Mouse (Mus musculus): Measurements from ENCODE around the gene Il1rl1.

Gene Il1rl1

GRCm38 (mm10) chr1:40437340-40437739 lies 8.0 kb downstream of the Il1rl1 start:
- DNase-seq (ENCODE audit: low read depth, low spot score): no peak

DNA sequence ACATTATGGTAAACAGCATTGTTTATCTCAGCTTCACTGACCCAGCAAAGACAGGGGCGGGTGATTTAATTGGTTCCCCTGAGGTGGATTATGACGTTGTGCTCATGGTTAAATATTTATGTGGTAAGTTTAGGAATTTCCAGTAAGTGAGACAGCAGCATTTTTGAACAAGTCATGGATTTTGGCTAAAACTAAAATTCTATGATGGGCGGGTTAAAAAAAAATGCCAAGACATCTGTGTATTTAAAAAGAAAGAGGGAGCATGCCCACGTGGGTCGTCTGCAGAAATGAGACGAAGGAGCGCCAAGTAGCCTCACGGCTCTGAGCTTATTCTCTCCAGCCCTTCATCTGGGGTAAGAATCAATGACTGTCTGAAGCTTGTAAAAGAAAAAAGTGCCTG lies 10.1 kb downstream of the Il1rl1 start:
- DNase-seq (ENCODE audit: low read depth, low spot score): no peak

DNA sequence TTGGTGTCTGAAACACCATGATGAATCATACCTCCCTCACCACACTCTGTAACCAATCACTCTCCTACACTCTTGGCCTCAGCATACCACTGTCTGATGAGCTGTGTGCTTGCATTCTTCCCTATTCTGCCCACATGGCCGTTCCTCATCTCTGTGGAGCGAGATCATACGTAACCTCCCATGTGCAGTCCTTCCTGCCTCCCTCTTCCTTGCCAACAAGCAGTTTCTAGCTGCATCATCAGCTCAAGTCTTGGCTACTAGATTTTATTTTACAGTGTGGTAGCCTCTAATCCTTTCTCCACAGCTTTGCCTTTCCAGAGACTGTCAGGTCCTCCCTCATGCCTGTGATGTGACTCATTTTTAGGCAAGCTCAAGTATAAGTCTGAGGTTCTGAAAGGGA lies 15.4 kb downstream of the Il1rl1 start:
- no peak for DNase-seq (ENCODE audit: low read depth, low spot score)

- no peak for DNase-seq (ENCODE audit: low read depth, low spot score)
These were observed 36.4 kb downstream of the Il1rl1 start, which contains the start of gene Il18r1 for GRCm38 (mm10) chr1:40465477-40466430. Il18r1 (plus strand) TSS chr1:40465552.

DNA sequence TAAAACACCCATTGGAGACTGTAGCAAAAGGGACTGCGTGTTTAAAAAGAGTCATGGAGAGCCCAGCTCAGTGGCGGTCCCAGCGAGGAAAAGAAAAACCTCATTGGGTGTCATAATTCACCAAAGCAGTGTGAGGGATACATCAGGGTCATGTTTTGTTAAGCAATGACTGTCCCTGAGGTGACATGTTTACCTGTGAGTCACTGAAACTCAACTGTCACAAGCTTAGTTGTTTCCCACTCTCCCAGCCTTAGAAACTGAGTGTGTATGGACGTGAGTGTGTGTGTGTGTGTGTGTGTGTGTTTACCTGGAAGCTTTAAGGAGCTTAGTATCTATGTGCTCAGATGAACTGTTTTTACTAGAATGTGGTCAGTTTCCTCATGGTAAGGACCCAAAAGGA lies 37.9 kb downstream of the Il1rl1 start:
- DNase-seq (ENCODE audit: low read depth, low spot score): no peak

GRCm38 (mm10) chr1:40468805-40469204 lies 39.4 kb downstream of the Il1rl1 start:
- DNase-seq (ENCODE audit: low read depth, low spot score): no peak

- DNase-seq (ENCODE audit: low read depth, low spot score): no peak
These were observed 40.5 kb downstream of the Il1rl1 start for GRCm38 (mm10) chr1:40469900-40470299.

DNA sequence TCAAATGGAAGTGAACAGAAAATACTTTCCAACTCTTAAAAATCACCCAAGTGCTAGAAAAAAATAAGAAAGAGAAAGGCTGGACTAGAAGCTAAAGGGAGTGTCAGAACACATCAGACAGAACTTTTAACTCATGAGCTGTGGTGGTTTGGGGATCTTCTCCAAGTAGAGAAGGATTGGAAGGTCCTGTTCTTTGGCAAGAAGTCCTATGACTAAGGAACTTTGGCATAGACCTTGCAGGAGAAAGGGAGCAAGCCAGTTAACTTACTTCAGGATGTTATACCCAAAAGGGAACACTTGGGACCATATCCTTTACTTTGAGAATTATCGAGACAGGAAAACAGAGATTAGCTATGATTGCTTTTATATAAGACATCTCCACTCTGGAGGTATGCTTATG lies 43.0 kb downstream of the Il1rl1 start:
- DNase-seq (ENCODE audit: low read depth, low spot score): no peak

- DNase-seq (ENCODE audit: low read depth, low spot score): no peak
These were observed 44.3 kb downstream of the Il1rl1 start for GRCm38 (mm10) chr1:40473640-40474039.

- no peak for DNase-seq (ENCODE audit: low read depth, low spot score)
These were observed 45.0 kb downstream of the Il1rl1 start for GRCm38 (mm10) chr1:40474336-40474735.

DNA sequence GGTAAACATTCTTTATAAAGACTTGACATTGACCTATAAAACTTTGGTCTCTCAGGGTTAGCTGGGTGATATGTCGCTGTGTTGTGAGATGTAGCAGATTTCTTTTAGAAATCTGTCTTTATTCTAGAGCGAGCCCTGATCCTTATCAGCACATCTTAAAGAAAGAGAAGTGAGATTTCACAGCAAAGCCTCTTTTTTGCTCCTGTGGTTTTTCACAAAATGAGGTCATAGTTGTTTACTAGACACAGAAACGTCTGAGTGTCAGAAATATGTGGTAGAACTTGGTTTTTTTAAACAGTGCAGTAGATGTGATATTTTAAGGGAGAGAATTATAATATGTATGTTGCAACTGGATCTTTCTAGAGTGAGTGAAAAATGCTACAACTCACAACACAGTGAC lies 46.3 kb downstream of the Il1rl1 start:
- DNase-seq (ENCODE audit: low read depth, low spot score): no peak

- DNase-seq (ENCODE audit: low read depth, low spot score): no peak
These were observed 47.4 kb downstream of the Il1rl1 start for GRCm38 (mm10) chr1:40476756-40477155.

DNA sequence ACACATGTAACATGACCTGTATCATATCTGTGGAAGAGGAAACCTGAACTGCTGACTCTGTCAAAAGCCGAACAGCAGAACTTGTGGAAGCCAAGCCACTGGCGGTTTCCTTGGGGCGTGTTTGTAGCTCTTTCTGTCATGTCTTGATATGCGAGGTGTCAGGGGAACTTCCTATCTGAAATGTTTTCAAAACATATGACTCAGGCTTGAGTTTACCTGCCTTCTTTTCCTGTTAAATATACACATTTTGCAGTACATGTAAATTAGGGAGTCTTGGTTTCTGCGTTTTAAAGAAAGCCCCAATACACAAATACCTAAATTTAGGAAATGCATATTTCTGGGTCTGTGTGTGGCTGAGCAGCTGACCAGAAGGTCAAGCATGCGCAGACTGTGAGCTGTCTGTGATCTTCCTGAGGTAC lies 50.1 kb downstream of the Il1rl1 start:
- DNase-seq (ENCODE audit: low read depth, low spot score): no peak

GRCm38 (mm10) chr1:40494594-40494993 lies 65.2 kb downstream of the Il1rl1 start:
- no peak for DNase-seq (ENCODE audit: low read depth, low spot score)

- DNase-seq (ENCODE audit: low read depth, low spot score): no peak
These were observed 70.3 kb downstream of the Il1rl1 start for GRCm38 (mm10) chr1:40499708-40500107.

- no peak for DNase-seq (ENCODE audit: low read depth, low spot score)
These were observed 71.8 kb downstream of the Il1rl1 start for GRCm38 (mm10) chr1:40501126-40501525.

DNA sequence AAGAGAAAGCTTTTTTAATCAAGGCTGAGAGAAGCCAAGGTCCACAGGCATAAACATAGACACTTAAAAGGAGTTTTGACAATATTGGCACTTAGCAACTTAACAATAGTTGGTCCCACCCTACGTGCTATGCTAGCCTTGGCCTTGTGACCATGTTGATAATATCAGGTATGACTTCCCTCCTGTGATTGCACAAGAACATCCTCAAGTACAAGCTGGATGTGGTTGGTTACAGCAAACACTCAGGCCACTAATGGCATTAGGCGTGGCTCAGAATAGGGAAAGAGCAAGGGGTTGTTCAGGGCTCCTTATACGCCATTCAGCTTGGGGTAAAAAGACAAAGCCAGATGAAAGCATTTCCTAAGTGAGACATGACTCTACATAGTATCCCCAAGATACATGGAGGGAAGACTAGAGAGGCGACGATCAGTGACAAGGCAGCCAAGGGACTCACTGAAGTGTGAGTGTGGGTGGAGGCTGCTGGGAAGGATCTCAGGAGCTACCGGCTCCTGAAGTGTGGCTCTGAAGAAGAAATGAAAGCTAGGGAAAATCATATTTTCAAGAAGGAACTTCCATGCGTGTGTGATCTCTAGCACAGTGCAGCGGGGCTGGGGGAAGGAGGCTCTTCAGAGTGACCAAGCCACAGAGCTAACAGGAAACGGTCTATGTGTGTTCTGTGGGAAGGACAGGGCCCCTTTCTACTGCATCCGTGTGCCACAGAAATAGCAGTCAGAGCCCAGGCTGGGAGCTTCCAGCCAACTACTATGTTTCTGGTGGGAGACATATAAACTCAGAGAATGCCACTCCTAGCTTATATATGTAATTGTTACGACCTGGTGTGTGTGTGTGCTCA lies 72.4 kb downstream of the Il1rl1 start:
- DNase-seq (ENCODE audit: low read depth, low spot score): no peak

DNA sequence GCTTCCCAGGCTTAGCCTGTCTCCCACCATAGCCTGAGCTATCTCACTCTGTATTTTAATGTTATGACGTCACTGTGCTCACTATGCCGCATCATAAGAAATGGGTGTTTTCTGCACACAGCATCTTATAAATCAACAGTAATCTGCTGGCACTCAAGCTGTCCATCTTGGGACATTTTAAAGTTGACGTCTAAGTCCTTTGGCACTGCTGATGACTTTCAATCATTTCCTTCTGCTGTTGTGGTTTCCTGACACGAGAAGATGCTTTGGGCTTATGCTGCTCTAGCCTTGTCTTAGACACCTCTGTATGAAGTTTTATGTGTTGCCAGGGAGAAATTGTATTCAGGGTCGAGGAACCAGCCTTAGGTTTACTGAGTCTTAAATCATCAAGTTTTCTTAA lies 75.2 kb downstream of the Il1rl1 start:
- DNase-seq (ENCODE audit: low read depth, low spot score): no peak
